Mouse (Mus musculus) left cerebral cortex, adult 8-10 months (tissue): ENCODE data around the gene Prrt4. TPM values are rescaled to one million over a fixed set of nuclear protein-coding genes. Genes with fewer than 3 reads are reported as not detected.
"Not testable (repeated sequence)": the region's sequence is repeated elsewhere in the genome, so short reads cannot be mapped to it uniquely, and the experiment has no call there.

Experiments used
- DNase-seq, 2 experiments: peaks; one replicate each; pipeline ENCODE4 v3.0.0; 2022; ENCODE audit warnings: low spot score in 2 of 2
- total RNA-seq, 4 experiments: library from RNA; stranded (reverse); gene quantifications; 2 replicates each; pipeline ENCODE4 v1.2.4; 2022

The Prrt4 gene
- total RNA-seq, result 1 to 10 TPM; 3.8 to 4.7 (median 4.4) TPM

DNA sequence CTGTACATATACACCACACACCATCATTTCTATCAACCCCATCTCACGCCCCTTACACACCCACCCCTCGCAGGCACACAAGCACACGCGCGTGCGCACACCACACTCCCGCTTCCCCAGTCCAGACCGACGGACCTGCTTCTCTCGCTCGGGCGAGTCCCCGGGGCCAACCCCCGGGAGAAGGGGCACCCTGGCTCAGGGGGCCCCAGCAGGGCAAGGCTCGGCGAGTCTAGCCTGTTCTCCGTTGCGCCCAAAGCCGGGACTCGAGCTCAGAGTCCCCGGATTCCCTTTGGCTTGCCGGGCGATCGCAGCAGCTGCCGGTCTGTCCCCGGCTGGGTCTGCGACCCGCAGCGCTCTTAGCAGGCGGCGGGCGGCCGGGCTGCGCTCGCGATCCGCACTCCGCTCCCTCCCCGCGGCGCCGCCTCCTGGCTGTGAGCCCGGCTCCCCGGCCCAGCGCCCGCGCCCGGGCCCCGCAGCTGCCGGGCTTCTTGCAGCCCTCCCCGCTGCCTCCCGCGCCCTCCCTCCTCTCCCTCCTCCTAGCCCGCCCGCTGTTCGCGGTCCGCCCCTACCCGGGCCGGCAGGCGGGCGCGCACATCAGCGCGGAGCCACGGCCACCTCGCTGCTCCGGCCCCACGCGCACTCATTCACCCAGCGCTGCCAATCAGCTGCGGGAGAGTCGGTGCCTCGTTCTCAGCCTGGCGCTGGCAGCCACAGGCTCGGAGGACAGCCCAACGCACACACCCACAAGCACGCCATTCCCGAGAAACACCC is at the start of gene Prrt4:
TSS of gene Prrt4 (minus strand) at position 697 of the 771 bp plus-strand sequence.
- DNase-seq, result peak; percentile 51 to 74

DNA sequence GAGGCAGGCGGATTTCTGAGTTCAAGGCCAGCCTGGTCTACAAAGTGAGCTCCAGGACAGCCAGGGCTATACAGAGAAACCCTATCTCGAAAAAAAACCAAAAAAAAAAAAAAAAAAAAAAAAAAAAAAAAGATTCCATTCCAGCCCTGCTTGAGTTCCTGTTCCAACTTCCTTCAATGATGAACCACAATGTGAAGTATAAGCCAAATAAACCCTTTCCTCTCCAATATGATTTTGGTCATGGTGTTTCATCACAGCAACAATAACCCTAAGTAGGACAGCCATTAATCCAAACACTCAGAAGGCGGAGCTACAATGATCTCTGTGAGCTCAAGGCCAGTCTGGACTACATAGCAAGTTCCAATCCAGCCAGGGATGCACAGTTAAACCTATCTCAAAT is 38.3 kb upstream of the Prrt4 start:
- not testable (repeated sequence) for DNase-seq

DNA sequence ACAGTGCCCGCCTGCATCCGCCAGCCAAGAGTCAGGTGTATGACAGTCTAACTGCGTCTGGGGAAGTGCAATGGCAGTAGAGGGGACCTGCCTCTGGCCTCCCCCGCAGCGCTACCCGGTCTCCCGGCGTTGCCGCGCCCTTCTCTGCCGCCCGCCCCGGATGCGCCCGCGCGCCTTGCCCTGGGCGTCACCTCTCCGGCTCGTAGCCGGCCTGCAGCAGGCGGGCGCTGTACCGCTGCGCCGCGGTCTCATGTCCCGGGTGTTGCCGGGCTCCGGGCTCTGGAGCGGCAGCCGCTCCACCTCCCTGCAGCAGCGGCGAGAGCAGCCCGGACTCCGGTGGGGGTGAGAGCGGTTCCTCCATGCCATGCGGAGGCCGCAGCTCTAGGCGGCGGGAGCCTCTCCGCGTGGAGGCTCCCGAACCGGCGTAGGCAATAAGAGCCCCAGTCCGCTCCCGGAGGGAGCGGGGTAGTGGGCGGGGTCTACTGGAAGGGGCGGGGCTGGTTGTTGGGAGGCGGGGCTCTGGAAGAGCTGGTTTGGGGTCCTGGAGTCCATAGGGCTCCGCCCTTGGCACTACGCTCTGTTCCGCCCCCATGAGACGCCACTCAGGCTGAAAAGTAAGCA is 36.6 kb upstream of the Prrt4 start, which contains the start of gene Impdh1:
TSS of gene Impdh1 (minus strand) at position 484 of the 621 bp plus-strand sequence.
- peak in 1 of 2 experiments; percentile 42 for DNase-seq

DNA sequence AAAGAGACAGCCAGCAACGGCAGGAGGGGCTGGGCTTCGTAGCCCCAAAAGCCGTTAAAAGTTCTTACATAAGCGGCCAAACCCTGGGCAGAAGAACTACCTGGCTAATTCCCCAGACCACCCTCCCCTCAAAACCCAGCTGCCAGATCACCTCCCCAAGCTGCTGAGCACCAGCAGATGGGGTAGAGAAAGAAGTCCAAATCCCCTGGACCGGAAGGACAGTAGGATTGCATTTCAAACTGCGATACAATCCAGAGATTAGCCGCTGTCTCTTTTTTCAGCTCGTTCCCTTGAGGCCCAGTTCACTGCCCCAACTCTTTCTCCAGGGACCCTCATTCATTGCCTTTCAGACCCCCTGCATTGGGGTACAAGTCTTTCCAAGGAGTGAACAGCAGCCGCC is 35.8 kb upstream of the Prrt4 start:
- no peak for DNase-seq

DNA sequence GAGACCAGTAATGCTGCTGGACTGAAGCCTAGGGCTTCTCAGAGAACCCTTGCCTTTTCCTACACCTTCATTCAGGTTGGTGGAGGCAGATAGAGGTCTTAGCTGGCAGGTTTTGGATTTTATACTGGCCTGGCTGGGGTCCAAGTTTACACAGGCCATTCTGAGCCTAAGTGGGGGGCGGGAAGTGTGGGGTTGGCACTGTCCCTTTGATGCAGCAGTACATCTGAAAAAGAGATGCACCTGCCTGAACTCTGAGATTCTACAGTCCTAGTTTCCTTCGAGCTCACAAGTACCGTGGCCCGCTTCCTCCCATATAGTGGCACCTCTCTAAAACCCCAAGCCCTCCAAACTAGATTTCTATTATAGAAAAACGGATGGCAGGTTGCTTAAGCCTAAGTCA is 35.4 kb upstream of the Prrt4 start:
- DNase-seq, result no peak

DNA sequence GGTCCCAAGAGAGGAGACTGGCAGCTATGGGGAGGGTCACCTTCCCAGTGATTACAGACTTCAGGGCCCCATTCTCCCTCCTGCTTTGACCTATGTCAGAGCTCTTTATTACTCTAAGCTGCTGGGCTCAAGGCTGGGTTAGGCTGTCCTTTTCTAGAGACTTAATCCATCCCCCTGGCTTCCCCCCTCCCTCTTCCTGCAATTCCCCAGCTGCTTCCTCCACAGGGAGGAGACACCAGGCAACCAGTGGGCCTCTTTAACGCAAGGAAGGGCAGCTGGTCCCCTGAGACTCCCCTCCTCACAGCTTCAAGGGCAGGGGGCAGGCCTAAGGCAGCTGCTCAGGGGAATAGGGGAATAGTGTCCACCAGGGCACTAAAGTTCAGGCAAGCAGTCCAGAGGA is 34.9 kb upstream of the Prrt4 start:
- DNase-seq, result no peak

DNA sequence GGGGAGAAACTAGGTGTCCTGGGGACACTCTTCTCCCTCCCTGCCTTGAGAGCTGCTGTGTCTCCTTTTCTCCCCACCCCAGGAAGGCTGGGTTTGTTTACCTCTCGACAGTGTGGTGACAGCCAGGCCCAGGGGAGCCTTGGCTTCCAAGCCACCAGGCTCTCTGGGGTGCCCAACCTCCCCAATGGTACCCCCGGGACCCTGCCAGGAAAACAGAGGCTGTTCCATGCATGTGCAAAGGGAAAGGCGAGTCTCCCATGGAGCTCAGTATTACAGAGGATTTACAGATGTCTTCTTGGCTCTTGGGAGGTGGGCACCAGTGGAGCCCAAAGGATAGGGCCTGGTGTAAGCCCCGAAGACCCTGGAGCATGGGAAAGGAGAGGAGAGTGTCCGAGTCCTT is 34.1 kb upstream of the Prrt4 start:
- DNase-seq, result no peak

DNA sequence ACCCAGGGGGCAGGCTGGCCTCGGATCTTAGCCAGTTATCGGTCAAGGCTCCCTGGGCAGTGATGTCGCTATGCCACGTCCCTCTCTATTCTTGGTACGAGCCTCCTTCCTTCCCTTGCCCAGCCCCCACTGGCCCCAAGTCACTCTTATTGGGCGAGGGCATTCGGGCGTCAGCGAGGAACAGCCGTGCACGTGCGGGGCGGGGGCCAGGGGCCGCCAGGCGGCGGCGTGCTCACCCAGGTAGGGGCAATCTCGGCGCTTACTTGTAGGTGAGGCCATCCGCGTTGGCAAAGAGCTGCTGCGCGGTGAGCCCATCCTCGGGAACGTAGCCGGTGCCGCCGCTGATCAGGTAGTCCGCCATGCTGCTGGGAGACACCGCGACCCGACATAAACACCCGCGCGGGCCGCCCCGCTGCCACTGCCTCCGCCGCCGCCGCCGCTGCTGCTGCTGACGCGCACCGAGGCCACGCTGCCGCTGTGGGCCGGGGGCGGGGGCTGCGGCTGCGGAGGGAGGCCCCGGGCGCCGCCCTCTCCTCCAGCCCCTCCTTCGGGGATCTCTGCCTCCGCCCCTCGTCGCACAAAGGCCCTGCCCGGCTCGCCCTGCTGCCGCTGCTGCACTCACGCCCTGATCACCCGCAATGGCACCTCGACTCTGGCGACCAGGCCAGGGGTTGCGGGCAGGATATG is 32.6 kb upstream of the Prrt4 start:
- peak; percentile 62 to 70 for DNase-seq

DNA sequence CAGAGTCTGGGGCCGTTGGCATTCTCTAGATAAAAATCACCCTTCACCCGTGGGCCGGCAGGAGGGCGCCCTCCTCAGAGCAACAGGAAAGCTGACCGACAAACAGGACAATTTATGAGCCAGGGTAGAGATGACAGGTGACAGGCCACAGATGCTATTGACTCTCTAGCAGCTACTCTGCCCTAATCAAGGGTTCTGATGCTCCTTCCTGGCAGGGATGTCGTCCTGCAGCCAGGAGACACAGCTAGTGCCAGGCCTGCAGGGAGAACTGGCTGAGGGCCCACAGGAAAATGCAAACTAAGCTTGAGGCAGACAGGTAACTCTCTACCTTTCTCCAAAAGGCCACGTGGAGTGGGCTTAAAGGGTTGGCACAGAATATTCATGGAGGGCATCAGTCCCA is 31.8 kb upstream of the Prrt4 start:
- DNase-seq, result no peak

DNA sequence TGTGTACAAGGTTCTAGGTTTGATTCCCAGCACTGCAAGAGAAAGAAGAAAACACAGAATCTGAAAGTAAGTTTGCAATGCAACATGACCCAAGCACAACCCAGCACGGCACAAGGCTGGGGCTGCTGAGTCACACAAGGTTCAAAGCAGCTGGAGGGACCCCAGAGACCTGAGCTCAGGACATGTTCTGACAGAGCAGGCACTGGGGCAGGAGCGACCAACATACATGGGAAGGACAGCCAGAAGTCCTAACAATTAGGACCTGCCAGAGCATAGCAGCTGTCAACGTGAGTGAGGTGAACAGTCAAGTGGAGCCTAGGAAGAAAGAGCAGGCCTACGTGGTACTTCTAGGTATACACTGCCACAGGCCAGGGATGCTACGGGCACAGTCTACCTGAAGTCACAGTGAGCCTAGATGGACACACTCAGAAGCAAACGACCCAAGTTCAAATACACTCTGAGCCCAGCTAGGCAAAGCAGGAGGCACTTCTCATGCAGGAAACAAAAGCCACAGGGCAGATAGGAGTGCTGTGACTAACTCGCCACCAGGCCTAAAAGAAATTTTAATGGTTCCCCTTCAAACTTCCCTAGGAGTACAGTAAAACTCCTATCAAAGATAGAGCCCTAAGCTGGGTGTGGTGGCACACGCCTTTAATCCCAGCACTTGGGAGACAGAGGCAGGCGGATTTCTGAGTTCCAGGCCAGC is 31.0 kb upstream of the Prrt4 start:
- no peak for DNase-seq

DNA sequence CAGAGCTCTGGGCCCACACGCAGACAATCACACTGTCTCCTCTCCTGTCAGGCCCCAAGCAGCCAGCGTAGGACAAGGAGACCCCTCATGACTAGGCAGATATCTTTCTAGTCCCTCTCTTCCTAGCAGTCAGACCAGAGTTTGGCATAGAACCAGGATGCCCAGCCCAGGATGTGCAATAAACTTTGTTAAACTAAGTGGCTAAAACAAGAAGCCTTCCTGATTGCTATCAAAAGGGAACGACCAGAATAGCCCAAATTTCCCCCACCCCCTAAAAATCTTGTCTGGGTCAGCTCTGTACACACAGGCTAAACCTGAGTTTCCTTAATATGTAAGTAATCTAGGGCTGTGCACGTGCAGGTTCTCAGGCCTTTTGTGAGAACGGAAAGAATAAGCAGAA is 28.8 kb upstream of the Prrt4 start:
- no peak for DNase-seq

DNA sequence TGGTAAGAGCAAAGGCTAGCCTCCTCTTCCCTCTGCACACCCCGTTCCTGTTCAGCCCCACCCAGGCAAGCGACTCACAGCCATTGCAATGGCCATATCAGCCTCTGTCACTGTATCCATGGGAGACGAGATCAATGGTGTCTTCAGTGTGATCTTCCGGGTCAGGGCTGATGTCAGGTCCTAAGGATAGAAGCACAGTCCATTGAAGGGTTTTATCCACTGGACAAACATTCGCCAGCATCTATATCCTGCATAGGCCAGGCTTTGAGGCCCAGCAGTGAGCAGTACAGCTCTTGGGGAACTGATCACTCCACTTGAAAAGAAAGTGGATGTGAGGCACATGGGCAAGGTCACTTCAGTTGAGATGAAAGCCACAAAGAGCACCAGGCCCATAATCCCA is 27.6 kb upstream of the Prrt4 start:
- DNase-seq, result no peak

DNA sequence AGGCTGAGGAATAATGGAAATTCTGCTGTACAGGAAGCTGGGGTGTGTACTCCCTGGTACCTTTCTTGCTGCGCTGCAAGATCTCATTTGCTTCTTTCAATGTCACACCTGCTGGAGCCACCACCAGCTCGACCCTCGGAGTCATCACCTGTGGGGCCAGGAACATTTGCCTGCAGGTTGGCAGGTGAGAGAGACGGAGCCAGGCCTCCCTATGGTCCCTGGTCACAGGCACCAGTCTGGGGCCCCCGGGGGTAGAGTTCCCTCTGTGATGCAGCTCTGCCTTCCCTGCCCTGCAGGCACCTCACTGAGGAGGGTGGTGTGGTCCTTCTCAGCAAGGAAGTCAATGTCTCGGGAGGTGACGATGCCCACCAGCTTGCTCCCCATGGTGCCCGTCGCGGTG is 26.6 kb upstream of the Prrt4 start:
- no peak for DNase-seq

DNA sequence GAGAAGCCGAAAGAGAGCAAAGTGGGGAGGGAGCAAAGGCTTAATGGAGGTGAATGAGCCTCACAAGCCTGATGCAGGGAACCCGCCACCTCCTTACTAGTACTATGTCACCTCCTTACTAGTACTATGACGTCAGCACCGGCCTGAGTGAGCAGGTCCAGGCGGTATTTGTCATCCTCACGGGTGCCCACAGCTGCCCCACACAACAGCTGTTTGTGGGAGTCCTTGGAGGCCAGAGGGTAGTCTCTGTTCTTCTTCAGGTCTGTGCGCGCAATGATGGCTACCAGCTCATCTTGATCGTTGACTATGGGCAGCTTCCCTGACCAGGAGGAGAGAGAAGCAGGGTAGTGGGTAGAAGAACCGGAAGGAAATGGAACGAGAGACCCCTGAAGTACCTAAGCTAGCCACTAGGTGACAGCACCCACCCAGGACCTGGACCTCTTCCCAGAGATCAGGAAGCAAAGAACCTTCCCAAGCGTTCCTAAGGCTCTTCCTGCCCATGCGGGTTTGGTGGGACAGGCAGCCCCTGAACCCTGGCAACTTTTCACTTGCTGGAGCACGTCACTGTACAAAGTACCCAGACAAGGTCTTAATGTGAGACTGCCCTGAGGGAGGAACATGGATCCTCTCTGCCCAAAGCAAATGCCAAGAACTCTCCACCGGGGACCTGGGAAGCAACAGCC is 25.7 kb upstream of the Prrt4 start:
- no peak for DNase-seq

DNA sequence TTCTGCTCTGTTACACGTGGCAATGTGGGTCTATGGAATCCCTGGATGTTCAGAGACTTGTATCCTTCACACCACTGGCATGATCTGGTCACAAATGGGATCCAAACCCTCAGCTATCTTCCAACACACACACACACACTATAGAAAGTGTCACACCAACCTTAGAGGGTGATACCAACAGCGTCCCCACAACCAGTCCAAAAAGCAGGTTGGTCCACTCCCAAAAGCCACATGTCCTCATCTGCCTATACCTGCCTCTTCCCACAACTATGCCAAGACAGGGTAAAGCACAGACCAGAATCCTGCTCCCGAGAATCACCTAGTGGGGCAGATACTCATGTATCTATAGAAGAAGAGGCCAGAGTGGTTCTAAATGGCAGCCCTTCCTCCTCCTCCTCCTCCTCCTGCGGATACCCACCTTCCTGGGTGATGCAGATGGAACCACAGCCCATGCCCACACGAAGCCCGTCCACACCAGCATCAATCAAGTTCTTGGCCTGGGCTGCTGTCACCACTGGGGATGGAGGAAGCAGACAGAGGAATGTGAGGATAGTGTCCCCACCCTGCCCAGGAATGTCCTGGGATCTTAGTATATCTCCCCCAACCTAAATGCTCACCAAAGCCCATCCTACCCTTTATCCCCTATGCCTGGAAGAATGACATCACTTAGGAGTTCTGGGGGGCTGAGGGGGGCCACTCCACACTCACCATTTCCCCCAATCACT is 24.6 kb upstream of the Prrt4 start:
- no peak for DNase-seq

DNA sequence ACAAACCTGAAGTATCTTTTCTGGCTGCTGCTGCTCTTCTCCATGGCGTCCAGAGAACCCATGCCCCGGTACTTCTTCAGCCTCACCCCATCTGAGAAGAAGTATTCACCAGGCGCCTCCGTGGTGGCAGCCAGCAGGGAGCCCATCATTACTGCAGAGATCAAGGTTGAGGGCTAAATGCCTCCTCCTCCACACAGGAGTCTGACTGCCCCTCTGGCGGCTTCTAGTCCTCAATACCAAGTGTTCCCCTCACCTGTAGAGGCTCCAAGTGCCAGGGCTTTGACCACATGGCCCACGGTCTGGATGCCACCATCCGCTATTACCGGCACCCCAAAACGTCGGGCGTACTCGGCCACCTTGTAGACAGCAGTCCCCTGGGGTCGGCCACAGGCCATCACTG is 23.7 kb upstream of the Prrt4 start:
- no peak for DNase-seq

DNA sequence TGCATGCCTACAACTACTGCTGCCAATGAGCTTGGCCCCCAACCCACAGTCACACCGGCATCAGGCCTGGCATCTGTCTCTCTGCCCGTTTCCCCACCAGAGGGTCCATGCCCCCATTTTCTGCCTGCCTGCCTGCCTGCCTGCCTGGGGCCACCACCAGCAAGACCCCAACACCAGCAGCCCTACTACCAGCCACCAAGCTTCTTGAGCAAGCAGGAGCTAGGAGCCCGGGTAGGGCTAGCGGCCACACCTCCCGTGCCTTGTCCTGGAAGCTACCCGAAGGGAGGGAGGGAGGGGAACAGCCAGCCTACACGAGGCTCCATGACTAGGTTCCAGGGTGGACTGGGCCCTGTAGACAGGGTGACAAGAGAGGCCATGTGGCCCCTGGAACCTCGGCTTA is 22.6 kb upstream of the Prrt4 start:
- no peak for DNase-seq

DNA sequence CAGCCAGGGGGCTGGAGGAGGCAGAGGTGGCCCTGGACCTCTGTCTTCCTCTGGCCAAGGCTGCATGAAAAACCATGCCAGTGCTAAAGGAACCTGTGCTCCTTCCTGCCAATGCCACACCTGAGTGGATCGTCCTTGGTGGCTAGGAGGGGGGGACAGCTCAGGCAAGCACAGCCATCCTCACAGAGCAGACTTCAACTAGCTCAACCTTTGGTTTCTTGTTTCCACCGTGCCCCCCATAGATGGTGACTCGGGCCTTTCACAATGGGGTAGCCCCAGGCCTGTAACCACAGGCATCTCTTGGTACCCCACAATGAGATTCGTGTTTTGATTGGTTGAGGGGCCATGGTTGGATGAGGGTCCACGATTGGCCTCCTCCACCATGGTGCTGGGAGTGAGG is 22.0 kb upstream of the Prrt4 start:
- no peak for DNase-seq

DNA sequence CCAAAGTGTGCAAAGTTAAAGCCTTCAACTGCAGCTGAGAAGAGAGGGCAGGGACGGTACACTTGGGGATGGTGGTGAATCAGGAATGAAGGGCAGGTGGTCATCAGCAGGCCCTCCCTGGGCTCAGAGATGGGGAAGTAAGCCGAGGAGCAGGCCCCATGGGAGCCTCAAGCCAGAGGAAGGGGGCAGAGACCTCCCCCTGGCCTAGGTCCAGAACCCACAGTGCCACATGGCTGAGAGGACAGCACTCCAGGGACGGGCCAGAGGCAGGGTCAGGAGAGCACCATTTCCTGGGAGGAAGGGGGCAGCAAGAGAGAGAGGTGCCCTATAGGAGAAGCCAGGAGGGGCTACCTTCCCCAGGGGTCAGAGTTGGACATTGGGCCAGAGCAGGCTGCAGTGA is 21.1 kb upstream of the Prrt4 start:
- no peak for DNase-seq

DNA sequence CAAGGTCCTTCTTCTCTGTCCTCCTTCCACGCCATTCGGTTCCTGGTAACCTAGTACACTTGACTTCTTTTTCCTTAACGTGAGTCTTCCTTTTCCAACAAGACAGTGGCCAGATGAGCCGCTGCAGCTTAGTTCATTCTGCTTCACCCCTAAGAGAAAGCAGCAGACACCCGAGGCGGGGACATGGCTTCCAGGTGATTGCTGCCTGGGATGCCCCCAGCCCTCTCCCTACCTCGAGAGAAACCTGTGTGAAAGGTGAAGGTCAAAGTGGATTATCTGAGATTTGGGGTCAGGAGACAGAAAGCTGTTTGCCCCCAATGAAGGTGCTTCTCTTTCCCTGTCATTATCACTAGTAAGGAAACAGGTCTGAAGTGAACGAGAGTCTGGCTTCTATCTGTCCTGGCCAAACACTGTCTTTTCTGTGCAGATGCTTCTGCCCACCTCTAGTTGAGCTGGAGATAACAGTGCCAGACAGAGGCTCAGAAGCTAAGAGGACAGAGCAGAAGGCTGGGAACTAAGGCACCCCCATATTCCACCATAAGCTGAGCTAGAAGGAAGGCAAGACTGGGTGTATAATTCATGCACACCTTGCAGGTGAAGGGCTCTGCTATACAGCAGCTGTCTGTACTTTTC is 20.0 kb upstream of the Prrt4 start:
- no peak for DNase-seq
